Mouse (Mus musculus): ENCODE measurements at regions not wholly inside any gene's neighbourhood (a gene's known extent, or its start where the extent isn't known, plus 50 kb on each side); places are given as distances from the start of the nearest gene placed in this dataset.

DNA sequence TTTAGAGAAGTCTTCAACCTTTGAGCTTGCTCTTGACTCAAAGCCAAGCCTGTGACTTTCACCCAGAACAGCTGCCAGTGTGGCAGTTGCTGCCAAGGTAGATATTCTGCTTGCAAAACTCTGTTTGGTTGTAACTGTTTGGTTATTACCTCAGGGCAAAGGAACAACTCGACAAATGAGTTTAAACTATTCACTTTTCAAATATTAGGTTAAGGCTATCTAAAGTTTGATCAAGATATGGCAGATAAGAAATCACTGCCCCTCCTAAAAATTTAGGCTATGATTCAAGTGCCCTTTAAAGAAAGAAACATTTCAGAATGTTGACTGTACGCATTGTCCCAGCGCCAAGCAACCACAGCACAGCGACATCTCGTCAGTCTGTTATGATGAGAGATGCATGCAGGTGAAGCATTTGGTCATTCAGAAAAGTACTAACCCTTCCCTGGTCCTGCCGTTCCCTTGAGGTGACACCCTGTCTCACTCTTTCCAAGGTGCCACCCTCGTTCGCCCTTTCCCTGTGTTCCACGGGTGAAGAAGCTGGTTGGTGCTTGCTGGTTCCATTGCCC is 81.1 kb upstream of the Mbip start:
- no peak for TF ChIP-seq CTCF (IDR thresholded peaks at IDR 0.05; ENCODE audit: low read depth)
- no peaks in the 10 kb centered on the region for H3K4me1 ChIP-seq (replicated peaks; ENCODE audit: control insufficient read depth, insufficient read depth, low read length)
- H3K4me2 ChIP-seq (replicated peaks; ENCODE audit: low read depth): no peak overlapping the region
- H3K9ac ChIP-seq (ENCODE audit: low read depth, low read length): no peak overlapping the region
- H3K27ac ChIP-seq (ENCODE audit: low read depth, low read length): no peak overlapping the region
- H3K27me3 ChIP-seq (replicated peaks; ENCODE audit: control insufficient read depth, insufficient read depth, low read length): no peaks in the 10 kb centered on the region
- no peaks in the 10 kb centered on the region for H3K36me3 ChIP-seq (ENCODE audit: control insufficient read depth, insufficient read depth)
- ATAC-seq: no peak
- 59% methylated on average over 9 of the region's 9 CpGs for WGBS
- H3K9me3 ChIP-seq (ENCODE audit: control insufficient read depth): no peaks in the 10 kb centered on the region
- H3K4me3 ChIP-seq (ENCODE audit: low read depth, low read length): no peak overlapping the region

DNA sequence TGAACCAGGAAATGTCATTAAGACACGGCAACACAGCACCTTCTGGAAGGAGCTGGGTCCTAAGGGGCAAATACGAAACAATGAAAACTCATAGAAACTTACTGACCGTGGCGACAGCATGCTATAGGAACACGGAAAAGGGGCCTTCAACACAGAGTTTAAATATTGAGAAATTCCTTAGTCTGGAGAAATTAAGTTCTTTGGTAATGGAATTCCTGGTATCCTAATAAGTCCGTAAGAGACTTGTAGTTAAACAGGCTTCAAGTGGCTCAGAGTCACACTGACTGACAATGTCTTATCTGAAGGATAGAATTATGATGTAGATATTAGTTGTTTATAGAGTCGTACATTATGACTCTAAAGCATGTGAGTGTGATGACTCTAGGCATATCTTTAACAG is 70.4 kb upstream of the Mbip start:
- Histone ChIP-seq H3K9me3 (ENCODE audit: control insufficient read depth) (no peaks in the 10 kb centered on the region), H3K4me1 (replicated peaks; ENCODE audit: control insufficient read depth, insufficient read depth, low read length) (no peaks in the 10 kb centered on the region), H3K4me2 (replicated peaks; ENCODE audit: low read depth) (no peak overlapping the region), H3K27me3 (replicated peaks; ENCODE audit: control insufficient read depth, insufficient read depth, low read length) (no peaks in the 10 kb centered on the region), H3K27ac (ENCODE audit: low read depth, low read length) (no peak overlapping the region), H3K4me3 (ENCODE audit: low read depth, low read length) (no peak overlapping the region), H3K9ac (ENCODE audit: low read depth, low read length) (no peak overlapping the region), H3K36me3 (ENCODE audit: control insufficient read depth, insufficient read depth) (no peaks in the 10 kb centered on the region)
- WGBS: 84% methylated on average over 7 of the region's 7 CpGs
- no peak for TF ChIP-seq CTCF (IDR thresholded peaks at IDR 0.05; ENCODE audit: low read depth)
- ATAC-seq: no peak

GRCm38 (mm10) chr12:56414861-56415765 is 69.4 kb upstream of the Mbip start:
- H3K4me2 ChIP-seq (replicated peaks; ENCODE audit: low read depth): no peak overlapping the region
- H3K27me3 ChIP-seq (replicated peaks; ENCODE audit: control insufficient read depth, insufficient read depth, low read length): no peaks in the 10 kb centered on the region
- H3K36me3 ChIP-seq (ENCODE audit: control insufficient read depth, insufficient read depth): no peaks in the 10 kb centered on the region
- no peak overlapping the region for H3K4me3 ChIP-seq (ENCODE audit: low read depth, low read length)
- no peak for TF ChIP-seq CTCF (IDR thresholded peaks at IDR 0.05; ENCODE audit: low read depth)
- no peak overlapping the region for H3K9ac ChIP-seq (ENCODE audit: low read depth, low read length)
- no peak for ATAC-seq
- 61% methylated on average over 8 of the region's 8 CpGs for WGBS
- no peak overlapping the region for H3K27ac ChIP-seq (ENCODE audit: low read depth, low read length)
- no peaks in the 10 kb centered on the region for H3K9me3 ChIP-seq (ENCODE audit: control insufficient read depth)
- H3K4me1 ChIP-seq (replicated peaks; ENCODE audit: control insufficient read depth, insufficient read depth, low read length): no peaks in the 10 kb centered on the region

DNA sequence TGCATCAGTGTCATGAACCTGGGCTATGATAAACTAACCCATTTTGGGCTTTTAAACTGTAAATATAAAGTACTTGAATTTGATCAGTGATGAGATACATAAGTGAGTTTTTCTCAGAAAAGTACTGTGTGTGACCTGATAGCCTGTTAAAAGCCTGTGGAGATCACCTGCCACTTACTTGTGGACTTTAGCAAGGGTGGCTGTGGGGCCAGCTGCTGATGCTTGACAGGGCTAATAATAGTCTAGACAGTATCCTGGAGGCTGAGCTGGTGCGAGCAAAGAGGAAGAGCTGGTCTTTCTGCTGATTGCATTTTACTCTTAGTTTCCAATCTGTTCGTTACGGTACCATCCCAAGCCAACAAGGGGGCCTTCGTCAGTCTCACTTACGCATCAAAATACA is 60.0 kb upstream of the Mbip start:
- no peaks in the 10 kb centered on the region for H3K27me3 ChIP-seq (replicated peaks; ENCODE audit: control insufficient read depth, insufficient read depth, low read length)
- H3K4me2 ChIP-seq (replicated peaks; ENCODE audit: low read depth): no peak overlapping the region
- no peaks in the 10 kb centered on the region for H3K36me3 ChIP-seq (ENCODE audit: control insufficient read depth, insufficient read depth)
- 82% methylated on average over 5 of the region's 5 CpGs for WGBS
- no peak overlapping the region for H3K4me3 ChIP-seq (ENCODE audit: low read depth, low read length)
- no peak overlapping the region for H3K9ac ChIP-seq (ENCODE audit: low read depth, low read length)
- no peak for ATAC-seq
- no peaks in the 10 kb centered on the region for H3K9me3 ChIP-seq (ENCODE audit: control insufficient read depth)
- no peaks in the 10 kb centered on the region for H3K4me1 ChIP-seq (replicated peaks; ENCODE audit: control insufficient read depth, insufficient read depth, low read length)
- H3K27ac ChIP-seq (ENCODE audit: low read depth, low read length): no peak overlapping the region
- no peak for TF ChIP-seq CTCF (IDR thresholded peaks at IDR 0.05; ENCODE audit: low read depth)

DNA sequence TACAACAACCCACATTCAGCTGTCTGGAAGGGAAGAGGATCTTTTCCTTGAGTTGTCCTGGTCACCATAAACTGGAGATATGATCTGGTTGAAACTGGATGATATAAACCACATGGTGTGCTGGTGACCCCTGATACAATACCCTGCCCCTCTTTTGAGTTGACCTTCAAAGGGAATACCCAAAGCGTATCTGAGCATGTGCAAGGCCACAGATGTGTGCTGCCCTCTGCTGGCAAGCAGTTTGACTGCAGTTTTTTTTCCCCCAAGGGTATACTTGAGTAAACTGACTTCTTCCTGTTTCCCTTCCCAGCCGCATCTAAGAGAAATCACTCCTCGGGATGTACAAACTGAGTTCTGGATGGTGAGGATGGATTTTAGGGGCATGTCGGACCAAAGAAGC is 59.1 kb upstream of the Mbip start:
- peak; percentile 89 for TF ChIP-seq CTCF (IDR thresholded peaks at IDR 0.05; ENCODE audit: low read depth)
- Histone ChIP-seq H3K9ac (ENCODE audit: low read depth, low read length) (no peak overlapping the region), H3K4me3 (ENCODE audit: low read depth, low read length) (no peak overlapping the region), H3K9me3 (ENCODE audit: control insufficient read depth) (no peaks in the 10 kb centered on the region), H3K27me3 (replicated peaks; ENCODE audit: control insufficient read depth, insufficient read depth, low read length) (no peaks in the 10 kb centered on the region), H3K36me3 (ENCODE audit: control insufficient read depth, insufficient read depth) (no peaks in the 10 kb centered on the region), H3K4me2 (replicated peaks; ENCODE audit: low read depth) (no peak overlapping the region), H3K27ac (ENCODE audit: low read depth, low read length) (no peak overlapping the region), H3K4me1 (replicated peaks; ENCODE audit: control insufficient read depth, insufficient read depth, low read length) (no peaks in the 10 kb centered on the region)
- WGBS: 43% methylated on average over 4 of the region's 4 CpGs
- no peak for ATAC-seq

DNA sequence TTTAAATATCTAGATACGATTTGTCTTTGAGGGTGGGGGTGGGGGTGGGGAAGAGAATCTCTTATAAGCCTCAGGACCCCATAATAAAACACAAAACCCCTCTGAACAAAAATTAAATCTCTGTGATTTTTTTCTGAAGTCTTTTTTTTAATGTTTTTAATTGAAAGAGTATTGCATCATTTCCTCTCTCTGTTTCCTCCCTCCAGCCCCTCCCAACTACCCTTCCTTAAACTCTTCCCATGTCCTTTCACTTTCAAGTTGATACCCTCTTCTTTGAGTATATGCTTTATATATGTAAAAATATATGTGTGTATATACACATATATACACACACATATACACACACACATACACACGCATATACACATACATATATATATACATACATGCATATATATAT is 58.6 kb upstream of the Mbip start:
- Histone ChIP-seq H3K36me3 (ENCODE audit: control insufficient read depth, insufficient read depth) (no peaks in the 10 kb centered on the region), H3K4me1 (replicated peaks; ENCODE audit: control insufficient read depth, insufficient read depth, low read length) (no peaks in the 10 kb centered on the region), H3K4me3 (ENCODE audit: low read depth, low read length) (no peak overlapping the region), H3K27ac (ENCODE audit: low read depth, low read length) (no peak overlapping the region), H3K4me2 (replicated peaks; ENCODE audit: low read depth) (no peak overlapping the region), H3K27me3 (replicated peaks; ENCODE audit: control insufficient read depth, insufficient read depth, low read length) (no peaks in the 10 kb centered on the region), H3K9me3 (ENCODE audit: control insufficient read depth) (no peaks in the 10 kb centered on the region), H3K9ac (ENCODE audit: low read depth, low read length) (no peak overlapping the region)
- TF ChIP-seq CTCF (IDR thresholded peaks at IDR 0.05; ENCODE audit: low read depth): no peak
- 81% methylated on average over 2 of the region's 2 CpGs for WGBS
- ATAC-seq: no peak

Data from intestine, postnatal 0 days (tissue).